Mouse (Mus musculus) ES-E14 (cell line): Measurements from ENCODE around the gene Pak4.

ENCODE experiments used
- CHD2 ChIP-seq: IDR thresholded peaks from 2 replicates; pipeline ENCODE4 v1.6.1; 2014; ENCODE audit warnings: mild to moderate bottlenecking, low read depth, low read length, inconsistent platforms
- HCFC1 ChIP-seq: IDR thresholded peaks from 2 replicates; pipeline ENCODE4 v1.6.1; 2012; ENCODE audit warnings: low read length, inconsistent platforms, borderline replicate concordance; ENCODE audit not compliant: insufficient read depth
- MAFK ChIP-seq: IDR thresholded peaks from 2 replicates; pipeline ENCODE4 v1.6.1; 2014; ENCODE audit warnings: mild to moderate bottlenecking, low read depth, low read length, inconsistent platforms; ENCODE audit not compliant: insufficient read depth
- ZC3H11A ChIP-seq: IDR thresholded peaks from 2 replicates; pipeline ENCODE4 v1.6.1; 2012; ENCODE audit warnings: low read depth, mild to moderate bottlenecking, inconsistent platforms, low read length, borderline replicate concordance
- ZNF384 ChIP-seq: IDR thresholded peaks from 2 replicates; pipeline ENCODE4 v1.6.1; 2012; ENCODE audit warnings: low read depth, low read length, inconsistent platforms

DNA sequence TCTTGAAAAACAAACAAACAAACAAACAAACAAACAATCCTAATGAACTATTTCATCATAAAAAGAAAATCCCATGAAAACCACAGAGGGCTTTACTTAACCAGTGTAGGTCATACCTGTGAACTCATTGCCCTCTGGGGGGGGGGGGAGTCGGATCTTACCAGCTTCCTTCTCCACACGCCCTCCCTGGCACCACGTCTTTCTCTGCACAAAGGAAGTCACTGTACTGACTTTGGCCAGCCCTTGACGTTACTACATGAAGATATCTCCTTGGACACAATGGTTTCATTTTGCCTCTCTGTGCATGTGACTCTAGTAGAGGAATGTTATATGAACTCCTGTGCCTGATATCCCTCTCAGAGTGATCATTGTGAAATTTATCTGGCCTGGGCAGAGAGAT, 36.1 kb upstream of the Pak4 start:
- TF ChIP-seq CHD2 (no peak), MAFK (no peak), HCFC1 (no peak), ZNF384 (no peak), ZC3H11A (no peak)
